Mouse (Mus musculus) forebrain, postnatal 0 days (tissue): ENCODE data around the gene Cdk8. TPM values are rescaled to one million over a fixed set of nuclear protein-coding genes. Genes with fewer than 3 reads are reported as not detected.
"Not testable (repeated sequence)": the region's sequence is repeated elsewhere in the genome, so short reads cannot be mapped to it uniquely, and the experiment has no call there.

Experiments
- ATAC-seq: fragments of 200-750 bp; cut with Nextera tagmentation; 2 replicates; pipeline ENCODE4 v1.8.0; 2017; ENCODE audit warnings: mild to moderate bottlenecking, moderate library complexity
- DNase-seq: peaks from one replicate; pipeline ENCODE4 v3.0.0-alpha.2; 2015
- H3K27ac ChIP-seq: fragments of 300-500 bp; sonication (generic); 2 replicates; pipeline ENCODE4 v1.5.1; 2014; ENCODE audit warnings: low read depth, mild to moderate bottlenecking, antibody characterized with exemption, low read length, moderate library complexity, mixed read lengths
- H3K27me3 ChIP-seq: fragments of 300-500 bp; sonication (generic); 2 replicates; pipeline ENCODE4 v1.6.1; 2014; ENCODE audit warnings: mild to moderate bottlenecking, low read length, mixed read lengths; ENCODE audit not compliant: insufficient read depth
- H3K36me3 ChIP-seq: fragments of 300-500 bp; sonication (generic); 2 replicates; pipeline ENCODE4 v1.6.1; 2014; ENCODE audit warnings: mild to moderate bottlenecking, moderate library complexity; ENCODE audit not compliant: insufficient read depth
- H3K4me1 ChIP-seq: fragments of 300-500 bp; sonication (generic); 2 replicates; pipeline ENCODE4 v1.6.1; 2014; ENCODE audit warnings: antibody characterized with exemption; ENCODE audit not compliant: insufficient read depth
- H3K4me2 ChIP-seq: fragments of 300-500 bp; sonication (generic); 2 replicates; pipeline ENCODE4 v1.6.1; 2014; ENCODE audit warnings: low read depth, mild to moderate bottlenecking, moderate library complexity
- H3K4me3 ChIP-seq: fragments of 300-500 bp; sonication (generic); 2 replicates; pipeline ENCODE4 v1.5.1; 2014; ENCODE audit warnings: low read depth, low read length, mixed read lengths
- H3K9ac ChIP-seq: fragments of 300-500 bp; sonication (generic); 2 replicates; pipeline ENCODE4 v1.6.1; 2014; ENCODE audit warnings: mild to moderate bottlenecking
- H3K9me3 ChIP-seq: fragments of 300-500 bp; sonication (generic); 2 replicates; pipeline ENCODE4 v1.6.1; 2016; ENCODE audit warnings: low read length
- CTCF ChIP-seq: sonication (generic); IDR thresholded peaks from 2 replicates; pipeline ENCODE4 v1.5.1; 2016; ENCODE audit warnings: antibody characterized with exemption, control low read depth, low read depth
- WGBS: fragments of 180-500 bp; shearing (Covaris S2); extraction: QIAGEN DNeasy Blood & Tissue Kit; methylation state at CpG from one replicate; pipeline ENCODE4 v1.1.7; 2014; 5-methylcytosine and 5-hydroxymethylcytosine counted together
- polyA plus RNA-seq: library from polyadenylated mRNA; unstranded; fragments of >200 nt; fragmentation: Nextera tagmentation; extraction: Ambion mirVana; gene quantifications from 2 replicates; pipeline ENCODE4 v1.2.1, GENCODE M21; 2015
- total RNA-seq: library from RNA; depleted of rRNA; stranded (reverse); fragments of >200 nt; gene quantifications from 2 replicates; pipeline ENCODE4 v1.2.3, GENCODE M21; 2014; rRNA removed

Gene Cdk8
- total RNA-seq (44.6 and 48.8 TPM in 2 replicates), polyA plus RNA-seq (9.7 and 13.1 TPM in 2 replicates)

DNA sequence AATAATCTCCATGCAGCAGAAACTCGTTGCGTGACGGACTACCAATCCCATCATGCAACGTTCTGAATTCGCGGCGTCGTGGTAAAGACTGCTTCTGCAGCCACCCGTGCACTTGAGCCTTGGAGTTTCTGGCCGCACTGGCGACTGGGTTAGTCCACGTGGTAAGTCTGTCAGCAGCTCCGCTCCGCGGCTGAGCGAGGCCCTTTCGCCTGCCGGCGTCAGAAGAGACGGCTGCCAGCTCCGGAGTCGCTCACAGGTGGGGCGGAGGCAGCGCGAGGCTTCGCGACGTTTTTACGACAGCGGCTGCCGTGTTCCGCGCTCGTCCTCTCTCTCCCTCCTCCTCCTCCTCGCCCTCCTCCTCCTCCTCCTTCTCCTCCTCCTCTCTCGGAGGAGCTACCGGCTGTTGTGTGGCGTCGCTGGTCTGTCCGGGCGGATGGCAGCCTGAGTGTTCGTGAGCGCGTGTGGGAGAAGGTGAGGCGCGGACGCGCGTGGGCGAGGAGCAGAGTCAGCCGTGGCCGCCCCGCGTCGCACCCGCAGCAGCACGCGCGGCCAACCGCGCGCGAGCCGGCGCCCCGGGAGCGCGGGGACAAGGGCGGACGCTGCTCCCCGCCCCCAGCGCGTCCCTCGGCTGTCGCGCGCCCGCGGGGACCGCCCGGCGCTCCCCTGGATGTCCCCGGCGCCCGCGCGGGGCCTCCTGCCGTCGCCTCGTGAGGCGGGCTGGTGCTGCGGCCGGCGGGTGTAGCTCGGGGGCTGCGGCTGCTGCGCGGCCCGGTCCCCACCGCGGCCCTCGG is at the start of gene Cdk8:
Gene Cdk8, plus strand, starts transcription at position 367 of the 791 bp plus-strand sequence.
- peak within 1 kb of the TSS; percentile 78 for H3K4me3 ChIP-seq
- no peaks in the 10 kb centered on the region for H3K9me3 ChIP-seq
- peak; percentile 95 for ATAC-seq
- H3K27me3 ChIP-seq, result no peaks in the 10 kb centered on the region
- peak; percentile 98 for DNase-seq
- H3K27ac ChIP-seq, result peak within 1 kb of the TSS; percentile 94
- peak within 1 kb of the TSS; percentile 73 for H3K4me2 ChIP-seq
- H3K9ac ChIP-seq, result peak within 1 kb of the TSS; percentile 79
- under 1% methylated on average over 74 of the region's 102 CpGs for WGBS
- TF ChIP-seq CTCF, result no peak
- H3K36me3 ChIP-seq, result no peaks in the 10 kb centered on the region
- H3K4me1 ChIP-seq, result 0 out of 2 replicates have a peak, but pooled peaks cover 5% of the 10 kb centered on the region

DNA sequence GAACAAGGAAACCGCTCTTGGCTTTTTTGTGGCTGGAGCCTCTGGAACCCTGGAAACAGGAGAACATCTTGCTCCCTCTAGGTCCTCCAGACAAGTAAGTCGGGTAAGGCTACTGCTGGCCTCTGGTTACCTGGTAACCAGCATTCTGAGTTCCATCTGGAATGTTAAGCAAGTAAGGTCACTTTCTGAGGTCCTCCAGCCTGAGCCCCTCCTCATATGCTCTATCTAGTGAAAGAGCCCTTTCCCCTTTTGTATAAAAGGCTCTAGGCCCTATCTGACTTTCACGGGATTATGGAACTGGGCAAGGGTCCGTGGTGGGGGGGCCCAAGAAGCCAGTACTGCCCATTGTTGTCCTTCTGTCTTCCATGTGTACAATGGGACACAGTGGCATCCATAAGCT is 45.8 kb upstream of the Cdk8 start, which contains the start of gene 1700001J03Rik:
Gene 1700001J03Rik, minus strand, starts transcription at position 101 of the 400 bp plus-strand sequence.
- not testable (repeated sequence) for H3K27ac ChIP-seq, H3K36me3 ChIP-seq, H3K9me3 ChIP-seq, DNase-seq, H3K9ac ChIP-seq, H3K27me3 ChIP-seq, H3K4me1 ChIP-seq, H3K4me2 ChIP-seq, ATAC-seq, H3K4me3 ChIP-seq
- WGBS, result 74% methylated on average over 4 of the region's 4 CpGs

DNA sequence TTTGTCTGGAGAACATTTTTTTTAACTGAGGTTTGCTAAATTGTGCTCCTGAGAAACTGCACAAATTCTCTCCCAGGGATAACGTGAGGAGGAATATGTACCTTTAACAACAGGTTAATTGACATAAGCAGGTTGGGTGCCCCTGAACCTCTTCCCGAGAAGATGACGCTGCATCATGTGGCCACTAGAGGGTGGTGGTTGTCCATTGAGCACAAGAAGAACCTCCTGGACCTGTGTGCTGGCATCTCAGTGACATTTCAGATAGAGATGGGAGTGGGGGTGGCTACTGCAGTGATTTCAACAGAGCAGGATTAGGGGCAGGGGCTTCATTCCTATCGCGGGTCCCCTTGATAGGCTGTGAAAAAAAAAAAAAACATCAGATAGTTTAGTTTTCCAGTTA is 43.6 kb upstream of the Cdk8 start:
- H3K4me2 ChIP-seq, H3K36me3 ChIP-seq, H3K9ac ChIP-seq, H3K27ac ChIP-seq, H3K27me3 ChIP-seq, H3K9me3 ChIP-seq, H3K4me1 ChIP-seq, H3K4me3 ChIP-seq, ATAC-seq: not testable (repeated sequence)
- peak; percentile 54 for DNase-seq
- peak; percentile 76 for TF ChIP-seq CTCF
- WGBS, result 33% methylated on average over 5 of the region's 5 CpGs

DNA sequence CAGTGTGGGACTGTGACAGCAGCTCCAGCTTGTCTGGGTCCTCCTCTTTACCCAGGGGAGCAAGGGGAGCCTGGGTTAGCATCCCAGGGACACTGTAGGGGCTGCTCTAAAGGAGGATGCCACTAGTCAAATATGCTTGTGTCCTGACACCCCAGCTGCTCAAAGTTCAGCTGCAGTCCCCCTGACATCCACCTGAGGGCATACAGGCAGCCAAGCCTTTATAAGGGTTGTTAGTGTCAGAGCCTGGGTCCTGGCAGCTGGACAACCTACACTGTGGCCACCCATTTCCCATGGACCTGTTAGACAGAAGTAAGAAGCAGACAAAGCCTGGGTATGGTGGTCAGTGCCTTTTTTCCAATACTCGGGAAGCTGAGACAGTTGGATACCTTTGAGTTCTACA is 42.9 kb upstream of the Cdk8 start:
- TF ChIP-seq CTCF, result peak; percentile 25; the same call in 1 of the 2 replicates
- 76% methylated on average over 1 of the region's 1 CpGs for WGBS
- H3K4me2 ChIP-seq, result no peak overlapping the region
- no peaks in the 10 kb centered on the region for H3K36me3 ChIP-seq
- H3K4me1 ChIP-seq, result no peaks in the 10 kb centered on the region
- H3K27ac ChIP-seq, result no peak overlapping the region
- DNase-seq (no peak), ATAC-seq (no peak)
- no peak overlapping the region for H3K4me3 ChIP-seq
- H3K9me3 ChIP-seq, result no peaks in the 10 kb centered on the region
- H3K9ac ChIP-seq, result no peak overlapping the region
- no peaks in the 10 kb centered on the region for H3K27me3 ChIP-seq

DNA sequence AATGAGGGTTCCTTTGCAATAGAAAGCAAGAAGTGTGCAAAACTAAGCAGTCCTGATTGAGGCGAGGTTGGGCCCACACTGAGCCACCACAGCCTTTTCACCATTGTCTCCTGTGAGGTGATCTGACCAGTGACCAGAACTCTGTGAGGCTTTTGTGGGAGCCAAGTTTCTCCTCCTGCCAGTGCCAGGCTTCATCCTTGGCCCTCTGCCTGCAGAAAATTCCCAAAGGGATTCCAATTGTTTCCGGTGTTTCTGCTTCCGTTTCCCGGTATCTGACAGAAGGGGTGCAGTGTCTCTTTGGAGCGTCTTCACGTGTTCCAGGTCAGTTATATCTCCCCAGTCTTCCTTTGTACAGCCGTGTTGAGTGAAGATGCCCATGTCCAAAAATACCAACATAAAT is 42.3 kb upstream of the Cdk8 start:
- Histone ChIP-seq H3K9me3 (no peaks in the 10 kb centered on the region), H3K27ac (no peak overlapping the region), H3K9ac (no peak overlapping the region), H3K4me1 (no peaks in the 10 kb centered on the region), H3K4me2 (no peak overlapping the region), H3K27me3 (no peaks in the 10 kb centered on the region), H3K36me3 (no peaks in the 10 kb centered on the region), H3K4me3 (no peak overlapping the region)
- 88% methylated on average over 7 of the region's 7 CpGs for WGBS
- no peak for TF ChIP-seq CTCF
- no peak for ATAC-seq
- DNase-seq, result no peak

DNA sequence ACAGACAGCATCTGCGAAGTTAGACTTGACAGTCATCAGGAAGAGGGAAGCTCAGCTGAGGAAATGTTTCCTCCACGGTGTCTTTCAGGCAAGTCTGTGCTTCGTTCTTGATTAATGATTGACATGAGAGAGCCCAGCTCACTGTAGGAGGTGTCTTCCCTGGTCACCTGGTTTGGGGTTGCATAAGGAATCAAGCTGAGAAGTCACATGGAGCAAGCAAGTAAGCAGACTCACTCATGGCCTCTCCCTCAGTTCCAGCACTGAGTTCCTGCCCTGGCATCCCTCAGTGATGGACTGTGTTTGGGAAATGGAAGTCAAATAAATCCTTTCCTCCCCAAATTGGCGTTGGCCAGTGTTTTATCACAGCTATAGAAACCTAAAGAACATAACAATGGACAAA is 40.9 kb upstream of the Cdk8 start:
- Histone ChIP-seq H3K27ac (no peak overlapping the region), H3K4me1 (no peaks in the 10 kb centered on the region), H3K9ac (no peak overlapping the region), H3K4me2 (no peak overlapping the region), H3K9me3 (no peaks in the 10 kb centered on the region), H3K36me3 (no peaks in the 10 kb centered on the region), H3K27me3 (no peaks in the 10 kb centered on the region), H3K4me3 (no peak overlapping the region)
- no peak for DNase-seq
- no peak for ATAC-seq
- 73% methylated on average over 4 of the region's 4 CpGs for whole genome bisulfite sequencing
- no peak for TF ChIP-seq CTCF

DNA sequence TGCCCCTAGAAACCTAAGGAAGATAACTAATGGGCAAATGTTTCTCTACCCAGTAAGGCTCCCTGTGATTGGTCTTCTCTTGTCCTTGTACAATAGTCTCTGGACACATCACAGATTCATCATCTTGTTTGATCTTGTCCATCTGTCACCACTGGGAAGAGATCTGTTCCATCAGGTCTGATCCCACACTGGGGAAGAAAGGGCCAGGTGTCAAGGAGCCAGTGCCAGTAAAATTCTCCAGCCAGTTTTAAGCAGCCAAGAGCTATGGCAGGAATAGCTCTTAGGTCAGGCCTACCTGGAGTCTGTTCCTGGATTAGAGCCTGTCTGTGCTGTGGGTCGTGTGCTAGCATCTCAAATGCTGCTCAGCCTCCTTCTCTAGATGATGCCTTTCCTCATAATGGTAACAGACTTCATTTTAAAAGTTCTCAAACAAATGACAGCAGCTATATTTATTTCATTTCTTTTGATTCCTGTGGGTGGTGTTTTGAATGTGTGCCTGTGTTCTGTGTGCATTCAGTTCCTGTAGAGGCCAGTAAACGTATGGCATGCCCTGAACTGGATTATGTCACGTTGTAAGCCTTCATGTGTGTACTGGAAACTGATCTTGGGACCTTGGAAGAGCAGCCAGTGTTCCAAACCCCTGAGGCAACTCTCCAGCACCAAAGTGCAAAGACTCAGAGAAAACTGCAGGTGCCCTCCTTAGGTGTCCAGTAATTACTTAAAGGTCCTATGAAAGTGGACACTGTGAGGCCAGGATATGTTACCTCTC is 40.3 kb upstream of the Cdk8 start:
- no peak for DNase-seq
- 63% methylated on average over 3 of the region's 3 CpGs for WGBS

More for the DNA sequence above, 40.3 kb upstream of the Cdk8 start:
- ATAC-seq, result no peak
- H3K9me3 ChIP-seq, result no peaks in the 10 kb centered on the region
- no peak overlapping the region for H3K4me3 ChIP-seq
- no peak overlapping the region for H3K9ac ChIP-seq
- no peak overlapping the region for H3K4me2 ChIP-seq
- no peak for TF ChIP-seq CTCF
- no peak overlapping the region for H3K27ac ChIP-seq
- H3K27me3 ChIP-seq, result no peaks in the 10 kb centered on the region
- no peaks in the 10 kb centered on the region for H3K36me3 ChIP-seq
- H3K4me1 ChIP-seq, result no peaks in the 10 kb centered on the region
